Mouse (Mus musculus) kidney, adult 2 months (tissue): ENCODE measurements around the gene Clasp2.

Experiments used
- CTCF ChIP-seq: fragments of 200-500 bp; conservative IDR thresholded peaks from 2 replicates; pipeline ENCODE4 v1.5.1; 2011; ENCODE audit warnings: low read depth, mild to moderate bottlenecking, control low read depth, low read length, moderate library complexity, mixed read lengths; ENCODE audit not compliant: insufficient read depth, insufficient read length
- POLR2A ChIP-seq: fragments of 200-500 bp; IDR thresholded peaks from one replicate; pipeline ENCODE4 v1.6.1; 2011; ENCODE audit warnings: low read depth, low read length, control low read depth

GRCm38 (mm10) chr9:113743291-113743690 is 2.0 kb downstream of the Clasp2 start:
- TF ChIP-seq CTCF, result 0 out of 2 replicates have a peak, but pooled peaks have one; percentile 5
- no peak for TF ChIP-seq POLR2A
